Mouse (Mus musculus) thymus, postnatal 10 days (tissue): ENCODE measurements around the gene Ddx43.

Source experiments
- DNase-seq, 2 experiments: peaks; one replicate each; pipeline ENCODE4 v3.0.0; 2021; ENCODE audit warnings: low spot score in 2 of 2

Gene Ddx43

DNA sequence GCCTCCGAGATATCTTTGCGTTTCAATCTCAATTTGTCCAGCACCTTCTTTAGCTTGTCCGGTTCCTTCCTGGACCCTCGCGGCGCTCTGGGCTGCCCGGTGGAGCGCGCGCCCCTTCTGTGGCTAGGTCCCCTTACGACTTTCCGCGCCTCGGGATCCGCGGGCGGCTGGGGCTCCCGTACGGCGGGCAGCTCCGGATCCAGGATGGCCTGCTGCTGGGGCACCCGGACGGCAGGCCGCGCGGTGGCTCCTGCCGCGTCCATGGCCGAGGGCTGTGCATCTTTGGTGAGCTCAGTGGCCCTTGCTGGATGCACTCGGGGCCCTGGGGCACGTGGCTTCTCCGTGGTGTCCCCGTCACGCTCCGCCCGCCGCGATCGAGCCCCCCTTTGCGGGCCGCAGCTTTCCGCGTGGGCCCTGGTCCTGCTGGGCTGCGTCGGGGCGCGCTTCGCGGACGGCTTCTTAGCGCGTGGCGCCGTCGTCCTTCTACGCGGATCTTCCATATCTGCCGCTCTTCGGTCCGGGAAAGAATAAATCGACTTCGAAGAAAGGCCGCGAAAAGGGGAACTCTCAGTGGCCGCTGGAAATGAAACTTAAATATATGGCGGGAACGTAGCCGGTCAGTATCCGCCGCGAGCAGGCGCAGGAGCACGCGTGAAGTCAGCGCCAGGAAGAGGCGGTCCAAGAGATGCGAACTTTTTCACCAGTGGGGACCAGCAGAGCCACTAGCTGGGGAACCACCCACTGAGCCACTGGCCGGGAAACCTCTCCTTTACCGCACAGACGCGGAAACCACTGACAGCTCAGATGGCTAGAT, 47.2 kb downstream of the Ddx43 start, which contains the start of gene Cgas:
Gene Cgas (minus strand): TSS at position 659 of the 814 bp plus-strand sequence.
- DNase-seq: peak in 1 of 2 experiments; percentile 20

GRCm38 (mm10) chr9:78447606-78447972, 52.0 kb downstream of the Ddx43 start:
- DNase-seq: no peak

DNA sequence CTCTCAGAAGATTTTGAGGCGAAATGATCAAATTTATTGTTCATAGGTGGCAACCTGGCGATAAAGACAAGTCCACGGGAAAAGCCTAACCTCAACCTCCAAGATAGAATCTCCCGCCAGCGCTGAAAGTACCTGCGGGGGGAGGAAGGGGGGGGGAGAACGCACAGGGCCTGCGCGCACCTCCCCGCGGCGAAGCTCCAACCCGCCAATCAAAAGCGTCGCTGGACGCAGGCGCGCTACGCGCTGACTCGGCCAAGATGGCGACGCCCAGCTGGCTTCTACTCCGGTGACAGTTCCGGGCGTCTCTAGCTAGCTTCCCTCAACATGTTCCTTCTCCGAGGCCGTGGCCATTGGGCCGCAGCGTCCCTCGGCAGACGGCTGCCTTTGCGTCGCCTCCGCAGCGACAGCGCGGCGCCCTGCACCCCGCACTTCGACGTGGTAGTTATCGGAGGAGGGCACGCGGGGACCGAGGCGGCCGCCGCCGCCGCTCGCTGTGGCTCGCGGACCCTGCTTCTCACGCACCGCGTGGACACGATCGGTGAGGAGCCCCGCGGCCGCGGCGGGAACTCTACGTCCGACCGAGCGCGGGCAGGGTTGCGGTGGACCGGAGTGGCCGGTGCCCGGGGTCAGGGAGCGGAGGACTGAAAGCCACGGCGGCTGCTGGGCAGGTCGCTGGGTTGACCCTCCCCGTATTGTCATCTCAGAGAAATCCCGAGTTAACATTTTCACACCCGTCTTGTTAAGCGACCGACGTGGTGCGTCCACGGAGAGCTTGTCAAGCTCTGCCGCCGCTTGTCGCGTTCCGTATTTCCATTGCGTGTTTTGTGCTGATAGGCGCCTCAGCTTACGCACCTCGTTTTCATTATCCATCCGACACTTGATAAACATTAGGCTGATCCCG, 52.6 kb downstream of the Ddx43 start, which contains the start of the genes Mto1 and Gm17324:
Gene Mto1 (plus strand): TSS at position 236 of the 901 bp plus-strand sequence.
Gene Gm17324 (minus strand): TSS at position 814 of the 901 bp plus-strand sequence.
- DNase-seq: peak; percentile 80 to 88

DNA sequence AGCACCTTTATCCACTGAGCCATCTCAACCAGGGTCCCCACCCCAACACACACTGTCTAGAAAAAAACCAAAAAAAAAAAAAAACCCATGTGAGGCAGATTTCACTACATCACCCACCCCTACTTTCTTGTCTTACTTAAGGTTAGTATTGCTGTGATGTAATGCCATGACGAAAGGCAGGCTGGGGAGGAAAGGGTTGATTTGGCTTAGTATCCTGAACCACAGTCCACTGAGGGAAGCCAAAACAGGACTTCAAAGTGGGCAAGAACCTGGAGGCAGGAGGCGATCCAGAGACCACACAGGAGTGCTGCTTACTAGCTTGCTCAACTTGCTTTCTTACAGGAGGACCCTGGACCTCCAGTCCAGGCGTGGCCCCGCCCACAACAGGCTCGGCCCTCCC, 54.8 kb downstream of the Ddx43 start:
- no peak for DNase-seq

- DNase-seq: peak in 1 of 2 experiments; percentile 28
Observed at GRCm38 (mm10) chr9:78451382-78451781, 55.8 kb downstream of the Ddx43 start.

DNA sequence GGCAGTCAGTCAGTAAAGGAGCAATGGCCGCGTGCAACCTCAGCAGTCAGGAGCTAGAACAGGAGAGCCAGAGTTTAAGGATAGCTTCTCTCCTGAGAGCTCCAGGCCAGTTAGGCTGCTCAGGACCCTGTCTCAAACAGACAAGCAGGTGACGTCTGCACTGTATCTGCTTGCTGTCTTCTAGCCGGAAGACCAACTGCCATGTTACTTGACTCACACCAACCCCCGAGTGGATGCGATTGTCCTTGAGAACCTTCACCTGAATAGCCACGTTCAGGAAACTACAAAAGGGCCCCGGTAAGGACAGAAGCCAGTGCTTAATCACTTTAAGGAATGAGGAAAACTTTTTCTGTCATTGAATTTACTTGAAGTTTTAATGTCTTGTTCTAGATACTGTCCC, 61.4 kb downstream of the Ddx43 start:
- DNase-seq: no peak

DNA sequence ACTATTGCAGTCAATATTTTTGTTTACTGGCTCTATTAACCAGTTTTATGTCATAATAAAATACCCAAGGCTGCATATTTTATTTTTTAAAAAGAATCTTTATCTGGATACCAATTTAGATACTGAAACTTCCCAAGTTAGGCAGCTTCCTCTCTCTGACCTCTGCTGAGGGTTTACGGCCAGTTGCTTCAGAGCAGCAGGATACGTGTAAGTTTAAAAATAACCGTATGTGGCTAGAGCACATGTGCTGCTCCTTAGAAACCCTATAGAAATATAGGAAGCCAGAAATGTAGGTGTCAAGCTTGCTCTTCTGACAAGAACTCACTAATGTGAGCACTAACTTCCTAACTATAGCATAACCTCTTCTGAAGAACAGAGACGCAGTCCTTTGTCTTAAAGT, 67.8 kb downstream of the Ddx43 start:
- no peak for DNase-seq

- DNase-seq: no peak
Observed at GRCm38 (mm10) chr9:78465725-78466124, 70.1 kb downstream of the Ddx43 start.
